Mouse (Mus musculus) adrenal gland, postnatal 14 days (tissue): ENCODE data around the gene Ptpru. TPM values are rescaled to one million over a fixed set of nuclear protein-coding genes. Genes with fewer than 3 reads are reported as not detected.

Source experiments
- total RNA-seq: library from RNA; stranded (reverse); gene quantifications from 2 replicates; pipeline ENCODE4 v1.2.3, GENCODE M21; 2021

Ptpru gene
- total RNA-seq, 1 experiment from 2014 or later: 34.6 TPM

Other genes starting within 250 kb of the Ptpru start
- 130 and 140 TPM in 2 replicates for gene Mecr, start 5.2 kb upstream of the Ptpru start, total RNA-seq
- gene Srsf4, start 35.3 kb upstream of the Ptpru start, total RNA-seq: 69.2 and 73.4 TPM in 2 replicates
- gene Tmem200b, start 83.5 kb upstream of the Ptpru start, total RNA-seq: 8.7 TPM in 2 replicates
- 0.19 TPM in 1 of 2 replicates, not detected in the other for gene Gm10300, start 236.4 kb upstream of the Ptpru start, total RNA-seq
- 112 and 148 TPM in 2 replicates for gene Epb41, start 237.0 kb upstream of the Ptpru start, total RNA-seq